Mouse (Mus musculus) liver, embryonic 14.5 days (tissue): ENCODE measurements around the gene F830045P16Rik. TPM values are rescaled to one million over a fixed set of nuclear protein-coding genes. Genes with fewer than 3 reads are reported as not detected.

Source experiments
- ATAC-seq: fragments of 200-750 bp; cut with Nextera tagmentation; 2 replicates; pipeline ENCODE4 v1.8.0; 2017; ENCODE audit warnings: moderate number of reproducible peaks, mild to moderate bottlenecking, moderate library complexity; ENCODE audit not compliant: insufficient read depth
- DNase-seq, 3 experiments: peaks; one replicate each; pipeline ENCODE4 v3.0.0-alpha.2; 2012 to 2013; ENCODE audit warnings: low read depth in 3 of 3, low spot score in 3 of 3
- H3K27ac ChIP-seq: fragments of 300-500 bp; sonication (generic); 2 replicates; pipeline ENCODE4 v1.5.1; 2014; ENCODE audit warnings: moderate library complexity, mild to moderate bottlenecking, control low read depth, inconsistent platforms
- H3K27me3 ChIP-seq: fragments of 300-500 bp; sonication (generic); 2 replicates; pipeline ENCODE4 v1.6.1; 2014; ENCODE audit warnings: mild to moderate bottlenecking, low read length, moderate library complexity; ENCODE audit not compliant: control insufficient read depth, insufficient read depth
- H3K36me3 ChIP-seq: fragments of 300-500 bp; sonication (generic); replicated peaks from 2 replicates; pipeline ENCODE4 v1.6.1; 2014; ENCODE audit warnings: low read depth; ENCODE audit not compliant: control insufficient read depth, insufficient read depth
- H3K4me1 ChIP-seq, 2 experiments: fragments of 200-500 bp in 1 of 2; fragments of 300-500 bp in 1 of 2; sonication (generic) in 1 of 2; replicated peaks; 2 replicates each; pipeline ENCODE4 v1.6.1; 2012 to 2014; ENCODE audit warnings: antibody characterized with exemption in 1 of 2, inconsistent platforms in 1 of 2, low read length in 1 of 2; ENCODE audit not compliant: control insufficient read depth in 2 of 2, insufficient read depth in 2 of 2
- H3K4me2 ChIP-seq: fragments of 300-500 bp; sonication (generic); 2 replicates; pipeline ENCODE4 v1.6.1; 2014; ENCODE audit warnings: low read depth, mild to moderate bottlenecking, control low read depth, moderate library complexity
- H3K4me3 ChIP-seq, 2 experiments: fragments of 200-500 bp in 1 of 2; fragments of 300-500 bp in 1 of 2; sonication (generic) in 1 of 2; 2 replicates each; pipeline ENCODE4 v1.5.1; 2012 to 2014; ENCODE audit warnings: low read depth in 2 of 2, low read length in 2 of 2, mild to moderate bottlenecking in 2 of 2, control low read depth in 1 of 2, inconsistent platforms in 1 of 2, moderate library complexity in 1 of 2; ENCODE audit not compliant: insufficient read depth in 1 of 2
- H3K9ac ChIP-seq: fragments of 300-500 bp; sonication (generic); replicated peaks from 2 replicates; pipeline ENCODE4 v1.6.1; 2014; ENCODE audit warnings: mild to moderate bottlenecking, control low read depth, moderate library complexity
- H3K9me3 ChIP-seq: fragments of 300-500 bp; sonication (generic); 2 replicates; pipeline ENCODE4 v1.6.1; 2016; ENCODE audit warnings: low read length, mixed read lengths; ENCODE audit not compliant: control insufficient read depth
- CTCF ChIP-seq: IDR thresholded peaks from 2 replicates; pipeline ENCODE4 v1.5.1; 2016; ENCODE audit warnings: antibody characterized with exemption, low read depth, control low read depth
- EP300 ChIP-seq: IDR thresholded peaks from 2 replicates; pipeline ENCODE4 v1.6.1; 2016; ENCODE audit warnings: antibody characterized with exemption, low read depth
- WGBS: fragments of 180-500 bp; shearing (Covaris S2); extraction: QIAGEN DNeasy Blood & Tissue Kit; methylation state at CpG from one replicate; pipeline ENCODE4 v1.1.7; 2014; ENCODE audit not compliant: insufficient replicate concordance; 5-methylcytosine and 5-hydroxymethylcytosine counted together
- polyA plus RNA-seq, 2 experiments: library from polyadenylated mRNA; depleted of rRNA in 1 of 2; stranded (reverse) in 1 of 2; unstranded in 1 of 2; fragments of >200 nt; fragmentation: Nextera tagmentation in 1 of 2; extraction: Ambion mirVana in 1 of 2; gene quantifications; 2 replicates each; pipeline versions ENCODE4 v1.2.1 to v1.2.3; 2012 to 2014

F830045P16Rik gene
- polyA plus RNA-seq, 2 experiments = 0.02 TPM; not detected in 1

DNA sequence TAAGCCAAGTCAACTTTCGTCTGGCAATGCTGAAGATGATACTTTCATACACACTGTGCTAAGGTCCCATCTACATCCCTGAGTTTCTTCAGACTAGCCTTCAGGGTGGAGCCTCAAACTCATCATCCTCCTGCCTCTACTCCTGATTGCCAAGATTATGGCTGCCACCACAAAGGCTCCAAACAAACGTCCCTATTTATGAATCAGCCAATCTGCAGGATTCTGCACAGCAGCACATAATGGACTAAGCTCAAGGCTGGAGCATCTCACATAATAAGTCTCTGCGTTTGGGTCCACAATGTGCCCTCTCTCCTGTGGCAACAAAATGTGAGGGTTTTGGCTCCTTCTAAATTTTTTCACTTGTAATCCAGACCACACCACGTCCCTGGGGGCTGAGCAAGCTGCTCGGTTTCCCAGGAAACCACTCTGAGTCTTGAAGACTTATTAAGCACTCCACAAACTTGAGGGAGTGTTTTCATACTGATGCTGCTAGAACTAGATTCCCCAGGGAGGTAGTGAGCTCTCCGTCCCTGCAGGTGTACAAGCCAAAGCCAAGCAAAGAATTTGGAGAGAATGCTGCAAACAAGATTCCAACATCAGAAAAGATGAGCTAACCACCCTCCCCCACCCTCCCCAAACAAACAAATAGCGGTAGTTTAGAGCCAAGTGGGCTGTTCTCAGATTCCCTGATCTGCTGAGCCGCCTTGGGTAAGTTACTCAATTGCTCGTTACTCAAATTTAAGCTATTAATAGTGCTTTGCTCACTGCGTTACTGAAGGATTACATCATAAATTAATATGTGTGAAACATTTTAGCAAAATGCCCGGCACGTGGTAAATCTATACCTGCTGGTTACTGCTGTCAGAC is 21.8 kb upstream of the F830045P16Rik start:
- H3K4me2 ChIP-seq = no peak overlapping the region
- DNase-seq (no peak), ATAC-seq (no peak)
- no peaks in the 10 kb centered on the region for H3K36me3 ChIP-seq
- TF ChIP-seq EP300 = no peak
- 47% methylated on average over 12 of the region's 12 CpGs for WGBS
- H3K4me3 ChIP-seq = no peak overlapping the region
- H3K9me3 ChIP-seq = no peaks in the 10 kb centered on the region
- no peak overlapping the region for H3K9ac ChIP-seq
- H3K4me1 ChIP-seq = no peaks in the 10 kb centered on the region
- H3K27me3 ChIP-seq = no peaks in the 10 kb centered on the region
- no peak overlapping the region for H3K27ac ChIP-seq

DNA sequence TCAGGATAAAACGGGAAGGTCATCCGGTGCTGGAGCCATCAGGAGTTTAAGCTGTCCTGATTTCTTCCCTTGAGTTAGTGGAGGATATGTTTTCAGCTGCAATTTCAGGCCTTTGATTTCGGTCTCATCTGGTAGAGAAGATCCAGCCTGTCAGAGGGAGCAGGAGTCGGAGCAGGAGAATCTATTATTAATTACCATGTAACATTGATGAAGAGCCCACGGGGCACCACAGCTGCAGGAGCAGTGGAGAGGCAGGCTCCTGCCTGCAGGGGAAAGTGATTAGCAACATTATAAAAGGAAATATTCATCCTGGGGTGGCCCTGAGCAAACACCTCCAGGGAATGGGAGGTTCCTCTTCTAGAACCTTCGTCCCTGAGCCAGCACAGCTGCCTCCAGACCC is 19.7 kb upstream of the F830045P16Rik start:
- ATAC-seq (no peak), DNase-seq (no peak)
- no peaks in the 10 kb centered on the region for H3K9me3 ChIP-seq
- H3K4me2 ChIP-seq = no peak overlapping the region
- WGBS = 50% methylated on average over 6 of the region's 6 CpGs
- H3K36me3 ChIP-seq = no peaks in the 10 kb centered on the region
- H3K4me3 ChIP-seq = no peak overlapping the region
- no peaks in the 10 kb centered on the region for H3K27me3 ChIP-seq
- TF ChIP-seq EP300 = no peak
- no peak for TF ChIP-seq CTCF
- H3K27ac ChIP-seq = no peak overlapping the region
- no peak overlapping the region for H3K9ac ChIP-seq
- H3K4me1 ChIP-seq = no peaks in the 10 kb centered on the region

DNA sequence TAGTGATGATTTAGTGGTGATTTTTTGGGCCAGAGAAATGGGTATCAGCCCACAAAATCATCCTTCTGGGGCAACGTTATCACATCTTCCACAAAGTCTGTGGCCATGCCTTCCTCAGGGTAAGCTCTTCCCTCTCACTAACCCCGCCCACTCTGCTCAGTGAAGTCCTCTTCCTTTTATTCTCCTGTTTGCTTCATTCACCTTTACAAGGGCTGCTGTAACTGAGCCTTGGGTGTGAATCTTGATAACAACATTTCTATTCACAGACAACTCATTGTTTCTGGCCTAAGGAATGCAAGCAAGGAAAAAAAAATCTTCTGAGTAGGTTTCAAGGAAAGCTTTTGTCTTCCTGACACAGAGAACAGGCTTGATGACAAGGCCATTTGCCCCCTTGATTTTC is 14.4 kb upstream of the F830045P16Rik start:
- TF ChIP-seq CTCF = no peak
- TF ChIP-seq EP300 = no peak
- no peaks in the 10 kb centered on the region for H3K36me3 ChIP-seq
- no peaks in the 10 kb centered on the region for H3K27me3 ChIP-seq
- no peak for ATAC-seq
- H3K4me3 ChIP-seq = no peak overlapping the region
- WGBS = 26% methylated on average over 2 of the region's 2 CpGs
- H3K27ac ChIP-seq = no peak overlapping the region
- H3K4me2 ChIP-seq = no peak overlapping the region
- no peak for DNase-seq
- no peaks in the 10 kb centered on the region for H3K9me3 ChIP-seq
- no peaks in the 10 kb centered on the region; a peak in 1 of 4 replicates for H3K4me1 ChIP-seq
- H3K9ac ChIP-seq = no peak overlapping the region

DNA sequence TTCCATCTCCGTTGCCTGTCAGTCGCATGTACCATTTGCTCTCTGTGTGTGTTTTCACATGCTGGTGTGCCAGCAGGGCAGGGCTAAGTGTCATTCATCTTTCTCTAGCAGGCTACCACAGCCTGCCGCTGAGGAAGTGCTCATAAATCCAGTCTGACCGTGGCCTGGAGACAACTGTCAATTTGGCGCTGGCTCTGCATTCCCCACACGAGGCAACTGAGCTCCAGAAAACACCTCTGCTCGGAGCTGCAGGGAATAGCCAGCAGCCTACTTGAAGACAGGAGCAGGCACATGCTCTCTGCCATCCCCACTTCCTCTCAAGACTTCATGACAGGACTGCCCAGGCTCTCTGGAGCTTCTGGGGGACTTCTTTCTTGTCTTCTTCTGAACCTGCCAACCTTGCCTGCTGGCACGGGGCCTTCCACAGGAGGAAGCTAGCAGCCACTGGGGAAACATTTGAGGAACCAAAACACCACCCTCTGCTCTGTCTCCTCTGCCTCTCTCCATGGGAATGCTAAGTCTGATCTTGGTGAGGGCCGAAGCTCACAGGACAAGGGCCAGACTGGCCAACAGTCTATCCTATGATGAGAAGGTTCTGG is 13.2 kb upstream of the F830045P16Rik start:
- ATAC-seq (no peak), DNase-seq (no peak)
- Histone ChIP-seq H3K27ac (no peak overlapping the region), H3K36me3 (no peaks in the 10 kb centered on the region), H3K4me2 (no peak overlapping the region), H3K9me3 (no peaks in the 10 kb centered on the region), H3K4me1 (no peaks in the 10 kb centered on the region; a peak in 1 of 4 replicates), H3K9ac (no peak overlapping the region), H3K27me3 (no peaks in the 10 kb centered on the region), H3K4me3 (no peak overlapping the region)
- WGBS = 28% methylated on average over 9 of the region's 9 CpGs
- TF ChIP-seq EP300 (no peak), CTCF (no peak)

DNA sequence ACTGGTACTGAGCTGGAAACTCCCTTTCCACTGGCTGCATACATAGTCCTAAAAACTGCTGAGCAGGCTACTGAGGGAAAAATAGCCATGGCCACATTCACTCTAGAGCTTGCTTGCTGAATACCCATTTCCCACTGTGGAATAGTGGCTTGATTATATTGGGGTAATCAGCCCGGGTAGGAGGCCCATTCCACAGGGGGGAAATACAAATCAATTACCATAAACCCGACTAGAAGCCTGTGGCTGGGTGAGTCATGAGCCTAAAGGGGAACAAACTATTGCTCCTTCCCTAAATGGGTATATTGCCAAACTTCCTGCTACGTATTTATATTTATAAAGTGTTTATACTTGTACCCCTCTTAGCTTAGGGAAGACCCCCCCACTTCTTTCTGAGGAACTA is 10.4 kb upstream of the F830045P16Rik start:
- DNase-seq (peak in 1 of 3 experiments; percentile 2), ATAC-seq (no peak)
- H3K27ac ChIP-seq = no peak overlapping the region
- H3K9me3 ChIP-seq = no peaks in the 10 kb centered on the region
- H3K4me1 ChIP-seq = peaks cover 0 to 2% of the 10 kb centered on the region in 2 experiments; a peak in 1 of 4 replicates
- H3K9ac ChIP-seq = no peak overlapping the region
- TF ChIP-seq EP300 (no peak), CTCF (no peak)
- no peak overlapping the region for H3K4me3 ChIP-seq
- no peak overlapping the region for H3K4me2 ChIP-seq
- no peaks in the 10 kb centered on the region for H3K36me3 ChIP-seq
- 18% methylated on average over 3 of the region's 3 CpGs for WGBS
- no peaks in the 10 kb centered on the region for H3K27me3 ChIP-seq
